ENCODE assay signal across 22 mouse cellular contexts in the genomic region with DNA sequence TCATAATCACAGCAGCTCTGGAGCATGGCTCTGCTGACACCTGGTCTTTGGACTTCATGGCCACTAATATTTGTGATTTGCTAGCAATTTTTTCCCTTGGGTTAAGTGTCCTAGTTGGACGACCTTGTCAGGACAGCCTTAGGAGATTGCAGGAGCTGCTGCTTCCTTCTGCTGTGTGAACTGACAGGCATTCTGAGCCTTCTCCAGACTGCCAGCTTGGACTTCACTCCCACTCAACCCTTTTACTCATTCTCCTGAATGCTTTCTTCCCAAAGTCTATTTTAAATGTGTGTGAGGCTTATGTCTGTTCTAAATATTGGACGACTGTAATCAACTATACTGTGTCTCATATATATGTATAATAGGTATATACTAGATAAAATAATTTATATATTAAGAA.
DNase-seq lines count a peak whose midpoint lies in the region; ATAC-seq and TF ChIP-seq lines count a peak whose summit lies in the region.
"Had no signal": no experiment of that assay in that cellular context is flagged by ENCODE, and none has a peak within 500 bp of the region (broad histone marks: within the 10 kb centered on the region; RNA-seq: fewer than 3 reads in every experiment).

No protein-coding gene starts in this region.

- no peak for TF ChIP-seq CTCF in left cerebral cortex, adult 2 months (IDR thresholded peaks at IDR 0.05)

- ATAC-seq in cerebellum, adult (ENCODE audit: insufficient number of reproducible peaks, low FRiP score, low TSS enrichment), result peak; percentile 50
- ATAC-seq in frontal cortex, adult (ENCODE audit: low TSS enrichment), result peak; percentile 89
- ATAC-seq: CD4-positive, CD25-positive, alpha-beta regulatory T cell, adult 4 months; forebrain, embryonic 15.5 days had no signal

- intact Hi-C loops in left cerebral cortex, adult 2 months (cut with DNase I), result loop anchor here (5.0 kb wide), 1 partner anchor 146 kb away; no protein-coding TSS in a partner anchor
- intact Hi-C loops in left cerebral cortex, postnatal 36 days (cut with DNase I), result no loop called here

- peak overlapping the region; percentile 40; the same call in 1 of the 2 replicates for H3K27ac ChIP-seq in left cerebral cortex, adult 2 months
- H3K27ac ChIP-seq: embryonic facial prominence, embryonic 15.5 days; forebrain, embryonic 10.5 days; forebrain, embryonic 15.5 days; gastrocnemius, adult 2 months; hindbrain, embryonic 10.5 days; hindbrain, embryonic 14.5 days had no signal

- H3K4me3 ChIP-seq in left cerebral cortex, adult 2 months, result no peak overlapping the region
- H3K4me3 ChIP-seq: embryonic facial prominence, embryonic 15.5 days; erythroblast, embryonic 14.5 days; forebrain, embryonic 10.5 days; forebrain, embryonic 15.5 days; gastrocnemius, adult 2 months; heart, embryonic 12.5 days; hindbrain, embryonic 10.5 days had no signal

- DNase-seq in cerebellum, postnatal 4 days (ENCODE audit: low spot score in 2 of 2), result no peak
- no peak for DNase-seq in frontal cortex, postnatal 10 days (ENCODE audit: low spot score in 2 of 2)
- DNase-seq in left cerebral cortex, adult 2 months (ENCODE audit: extremely low spot score in 1 of 2, low spot score in 2 of 2), result no peak
- no peak for DNase-seq in left cerebral cortex, postnatal 36 days (ENCODE audit: low spot score in 2 of 2)
- peak; percentile 33 for DNase-seq in telencephalon, adult 2 months (ENCODE audit: low read depth, low spot score)
- DNase-seq: adrenal gland, adult 8-10 months; adrenal gland, postnatal 36 days; B cell, adult 2 months; cerebellum, adult 8-10 months; embryo, embryonic 11 days; gastrocnemius, adult 2 months; gastrocnemius, postnatal 25 days had no signal
